Comparison of ENCODE assay signal across 10 mouse cellular contexts in the genomic region with DNA sequence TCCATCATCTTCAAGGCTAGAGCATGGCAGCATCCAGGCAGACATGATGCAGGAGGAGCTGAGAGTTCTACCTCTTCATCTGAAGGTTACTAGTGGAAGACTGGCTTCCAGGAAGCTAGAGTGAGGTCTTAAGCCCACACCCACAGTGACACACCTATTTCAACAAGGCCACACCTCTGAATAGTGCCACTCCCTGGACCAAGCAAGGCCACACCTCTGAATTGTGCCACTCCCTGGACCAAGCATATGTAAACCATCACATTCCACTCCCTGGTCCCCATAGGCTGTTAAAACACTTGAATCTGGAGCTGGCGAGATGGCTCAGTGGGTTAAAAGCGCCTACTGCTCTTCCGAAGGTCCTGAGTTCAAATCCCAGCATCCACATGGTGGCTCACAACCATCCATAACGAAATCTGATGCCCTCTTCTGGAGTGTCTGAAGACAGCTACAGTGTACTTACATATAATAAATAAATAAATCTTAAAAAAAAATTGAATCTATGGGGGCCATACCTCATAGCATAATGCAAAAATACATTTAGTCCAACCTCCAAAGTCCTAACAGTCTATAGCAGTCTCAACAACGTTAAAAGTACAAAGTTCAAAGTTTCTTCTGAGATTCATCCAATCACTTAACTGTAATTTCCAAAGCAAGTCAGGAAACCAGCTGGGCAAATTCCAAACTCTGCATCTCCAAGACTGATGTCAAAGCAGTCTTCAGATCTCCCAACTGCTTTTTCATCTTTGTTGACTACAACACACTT. TPM values are rescaled to one million over a fixed set of nuclear protein-coding genes. Genes with fewer than 3 reads are reported as not detected.
"Had no signal": no experiment of that assay in that cellular context is flagged by ENCODE, and none has a peak within 500 bp of the region (broad histone marks: within the 10 kb centered on the region; RNA-seq: fewer than 3 reads in every experiment).

No protein-coding gene starts in this region.

RNA-seq across cellular contexts. Expression of gene Gm20403, which starts 48.6 kb away (rescaled TPM):
- polyA plus RNA-seq: kidney, embryonic 14.5 days; limb, embryonic 12.5 days; liver, adult 2 months; lung, embryonic 15.5 days; macrophage; midbrain, embryonic 11.5 days; midbrain, embryonic 15.5 days; neural tube, embryonic 12.5 days; stomach, embryonic 14.5 days; thymus, postnatal 0 days had no signal
